Mouse (Mus musculus) natural killer cell, adult 2 months (primary cell): Measurements from ENCODE around the gene Plcg2.

Experiments used
- DNase-seq, 2 experiments: peaks; one replicate each; pipeline ENCODE4 v3.0.0; 2022; ENCODE audit warnings: low spot score in 2 of 2

Gene Plcg2

DNA sequence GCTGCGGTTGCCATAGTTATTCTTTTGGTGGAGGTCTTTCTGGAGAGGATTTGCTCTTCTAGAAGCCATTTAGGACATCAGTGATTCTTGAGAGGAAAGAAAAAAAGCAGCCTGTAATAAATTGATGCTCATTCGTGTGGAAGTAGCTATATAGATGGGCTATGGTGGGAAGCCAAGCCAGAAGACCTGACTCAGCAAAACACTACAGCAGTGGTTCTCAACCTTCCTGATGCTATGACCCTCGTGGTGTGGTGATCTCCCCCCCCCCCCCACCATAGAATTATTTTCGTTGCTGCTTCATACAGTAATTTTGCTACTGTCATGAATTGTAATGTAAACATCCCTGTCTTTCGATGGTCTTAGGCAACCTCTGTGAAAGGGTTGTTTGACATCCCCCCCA, 134.4 kb downstream of the Plcg2 start:
- no peak for DNase-seq

DNA sequence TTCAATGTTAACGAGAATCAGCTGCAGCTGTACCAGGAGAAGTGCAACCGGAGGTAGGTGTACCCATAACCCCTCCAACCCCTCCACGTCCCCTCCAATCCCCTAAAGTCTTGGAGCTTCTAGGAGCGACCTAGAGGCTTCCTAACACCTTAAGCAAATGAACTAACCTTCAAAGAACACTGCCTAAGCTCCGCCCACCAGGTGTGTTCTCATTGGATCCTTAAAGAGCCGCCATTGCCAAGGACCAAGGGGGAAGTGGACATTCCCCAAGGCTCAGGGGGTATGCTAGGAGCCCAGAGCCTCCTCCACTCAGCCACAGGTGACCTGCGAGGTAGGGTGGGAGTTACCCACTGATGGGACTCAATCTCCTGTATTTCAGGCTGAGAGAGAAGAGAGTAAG, 136.3 kb downstream of the Plcg2 start:
- DNase-seq, result no peak

DNA sequence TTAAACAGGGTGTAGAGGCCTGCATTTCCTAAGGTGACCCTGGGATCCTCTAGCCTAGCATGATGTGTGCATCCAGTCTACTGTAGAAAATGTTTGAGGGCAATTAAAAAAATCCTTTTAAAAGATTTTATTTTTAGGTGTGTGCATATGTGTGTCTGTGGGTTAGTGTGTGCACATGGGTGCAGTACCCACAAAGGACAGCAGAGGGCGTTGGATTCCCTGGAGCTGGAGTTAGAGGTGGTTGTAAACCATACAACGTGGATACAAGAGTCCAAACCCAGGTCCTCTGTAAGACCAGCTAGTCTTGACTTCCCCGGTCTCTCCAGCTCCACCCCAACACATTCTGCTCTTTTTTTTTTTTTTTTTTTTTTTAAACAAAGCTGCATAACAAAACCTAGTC, 139.4 kb downstream of the Plcg2 start:
- DNase-seq, result no peak

DNA sequence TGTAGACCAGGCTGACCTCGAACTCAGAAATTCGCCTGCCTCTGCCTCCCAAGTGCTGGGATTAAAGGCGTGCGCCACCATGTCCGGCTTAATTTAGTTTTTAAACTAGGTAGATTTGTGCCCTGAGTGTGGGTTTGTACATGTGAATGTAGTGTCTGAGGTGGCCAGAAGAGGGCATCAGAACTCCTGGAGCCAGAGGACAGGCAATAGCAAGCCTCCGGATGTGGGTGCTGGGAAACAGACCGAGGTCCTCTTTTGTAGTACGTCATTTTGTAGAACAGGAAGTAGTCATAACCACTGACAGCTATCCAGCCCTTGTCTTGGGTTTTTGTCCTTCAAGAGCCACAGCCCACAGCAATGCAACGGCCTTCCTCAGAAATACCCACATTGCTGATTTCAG, 141.5 kb downstream of the Plcg2 start:
- DNase-seq, result no peak

DNA sequence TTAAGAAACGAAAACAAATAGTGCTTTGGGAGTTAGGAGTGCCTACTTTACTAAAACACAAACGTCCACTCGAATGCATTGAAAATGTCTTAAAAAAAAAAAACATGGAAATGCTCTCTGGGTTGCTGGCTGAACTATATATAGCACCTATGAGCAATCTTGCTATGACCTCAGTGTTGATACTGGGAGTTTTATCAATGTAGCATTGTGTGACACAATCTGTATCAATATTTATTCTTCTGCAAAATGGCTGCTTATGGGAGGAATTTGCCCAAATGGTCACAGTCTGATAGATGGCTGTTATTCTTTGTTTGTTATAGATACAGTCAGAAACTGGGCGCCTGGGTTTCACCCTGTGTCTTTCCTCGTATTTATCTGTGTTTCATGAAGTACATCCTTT, 147.4 kb downstream of the Plcg2 start:
- DNase-seq, result no peak

DNA sequence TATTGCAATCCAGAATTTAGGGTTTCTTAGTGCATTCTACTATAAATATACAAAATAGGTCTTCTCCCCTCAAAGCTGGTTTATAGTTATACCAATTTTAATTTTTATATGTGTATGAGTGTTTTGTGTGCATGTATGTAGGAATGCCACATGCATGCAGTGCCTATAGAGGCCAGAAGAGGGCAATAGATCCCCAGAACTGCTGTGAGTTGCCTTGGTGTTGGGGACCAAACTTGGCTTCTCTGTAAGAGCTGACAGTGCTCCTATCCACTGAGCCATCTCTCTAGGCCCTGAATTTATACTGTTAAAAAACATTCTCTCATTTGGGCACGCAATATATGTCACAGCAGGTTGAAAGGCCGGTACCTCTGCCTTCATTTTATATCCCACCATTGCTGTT, 147.9 kb downstream of the Plcg2 start:
- DNase-seq, result peak in 1 of 2 experiments; percentile 20

DNA sequence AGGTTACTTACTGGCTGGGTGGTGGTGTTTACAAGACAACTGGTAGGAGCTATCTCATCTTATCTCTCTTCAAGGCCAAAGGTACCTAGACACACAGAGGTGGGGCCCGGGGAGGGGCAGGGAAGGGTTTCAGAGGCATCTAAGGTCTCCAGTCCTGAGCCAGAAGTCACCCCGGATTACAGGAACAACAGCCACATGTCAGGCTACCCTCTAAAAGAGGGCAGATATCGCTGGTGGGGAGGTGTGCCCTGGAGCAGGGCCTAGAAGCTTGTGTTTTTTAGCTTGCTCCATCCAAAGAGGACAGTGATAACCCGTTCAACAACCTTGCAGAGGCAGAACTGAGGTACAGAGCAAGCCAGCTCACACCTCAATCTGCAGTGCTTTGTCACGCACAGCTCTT, 148.3 kb downstream of the Plcg2 start:
- DNase-seq, result no peak

DNA sequence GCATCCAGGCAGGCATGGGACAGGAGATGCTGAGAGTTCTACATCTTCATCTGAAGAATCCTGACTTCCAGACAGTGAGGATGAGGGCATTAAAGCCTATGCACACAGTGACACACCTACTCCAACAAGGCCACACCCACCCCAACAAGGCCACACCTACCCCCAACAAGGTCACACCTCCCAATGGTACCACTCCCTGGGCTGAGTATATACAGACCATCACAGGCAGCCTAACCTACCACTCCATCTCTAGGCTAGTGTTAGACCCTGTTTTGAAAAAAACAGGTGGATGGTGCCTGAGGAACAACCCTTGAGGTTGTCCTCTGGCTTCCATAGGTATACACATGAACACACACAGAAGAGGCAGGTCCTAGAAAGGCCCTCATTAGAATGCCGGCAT, 154.2 kb downstream of the Plcg2 start:
- no peak for DNase-seq

DNA sequence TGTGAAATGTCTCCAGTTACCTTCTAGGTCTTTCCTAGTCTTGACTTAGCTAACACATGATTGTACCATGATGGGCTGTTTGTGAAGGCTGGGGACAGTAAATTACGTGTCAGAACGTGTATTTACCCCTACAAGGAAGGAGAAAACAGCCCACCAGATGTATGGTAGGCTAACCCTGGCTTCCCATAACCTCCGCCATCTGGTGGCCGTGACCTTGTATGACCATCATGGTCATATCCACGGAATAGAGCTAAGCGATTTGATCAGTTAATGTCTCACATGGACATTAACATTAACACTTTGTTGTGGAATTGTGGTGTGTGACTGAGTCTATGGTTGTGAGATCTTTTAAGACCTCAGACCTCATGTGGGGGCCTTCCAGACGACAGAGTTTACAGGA, 160.9 kb downstream of the Plcg2 start:
- DNase-seq, result no peak

DNA sequence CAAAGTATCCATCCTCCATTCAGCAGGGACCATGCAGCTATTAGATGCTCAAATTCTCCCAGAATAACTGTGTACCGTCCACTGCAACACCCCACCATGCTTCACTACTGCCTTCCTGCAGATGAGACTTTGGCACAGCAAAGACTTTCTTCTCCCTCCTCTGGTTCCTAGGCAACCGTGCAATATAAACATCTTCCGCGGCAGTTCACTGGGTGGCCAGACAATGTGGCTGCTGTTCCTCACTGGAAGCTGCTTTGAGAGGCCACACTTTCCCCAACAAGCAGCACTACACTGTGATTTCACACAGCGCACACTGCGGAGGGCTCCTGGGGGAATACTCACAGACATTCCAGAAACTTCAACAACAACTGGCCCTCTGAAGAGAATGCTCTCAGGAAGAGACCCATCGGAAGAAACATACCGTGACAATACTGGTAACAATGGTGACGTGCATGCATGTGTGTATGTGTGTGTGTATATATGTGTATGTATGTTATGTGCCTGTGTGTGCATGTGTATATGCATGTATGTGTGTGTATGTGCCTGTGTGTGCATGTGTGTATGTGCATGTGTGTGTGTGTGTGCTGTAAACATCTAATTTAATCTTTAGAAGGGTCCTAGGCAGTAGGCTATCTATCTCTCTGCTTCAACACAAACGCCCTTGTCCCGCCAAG, 162.4 kb downstream of the Plcg2 start:
- DNase-seq, result no peak

DNA sequence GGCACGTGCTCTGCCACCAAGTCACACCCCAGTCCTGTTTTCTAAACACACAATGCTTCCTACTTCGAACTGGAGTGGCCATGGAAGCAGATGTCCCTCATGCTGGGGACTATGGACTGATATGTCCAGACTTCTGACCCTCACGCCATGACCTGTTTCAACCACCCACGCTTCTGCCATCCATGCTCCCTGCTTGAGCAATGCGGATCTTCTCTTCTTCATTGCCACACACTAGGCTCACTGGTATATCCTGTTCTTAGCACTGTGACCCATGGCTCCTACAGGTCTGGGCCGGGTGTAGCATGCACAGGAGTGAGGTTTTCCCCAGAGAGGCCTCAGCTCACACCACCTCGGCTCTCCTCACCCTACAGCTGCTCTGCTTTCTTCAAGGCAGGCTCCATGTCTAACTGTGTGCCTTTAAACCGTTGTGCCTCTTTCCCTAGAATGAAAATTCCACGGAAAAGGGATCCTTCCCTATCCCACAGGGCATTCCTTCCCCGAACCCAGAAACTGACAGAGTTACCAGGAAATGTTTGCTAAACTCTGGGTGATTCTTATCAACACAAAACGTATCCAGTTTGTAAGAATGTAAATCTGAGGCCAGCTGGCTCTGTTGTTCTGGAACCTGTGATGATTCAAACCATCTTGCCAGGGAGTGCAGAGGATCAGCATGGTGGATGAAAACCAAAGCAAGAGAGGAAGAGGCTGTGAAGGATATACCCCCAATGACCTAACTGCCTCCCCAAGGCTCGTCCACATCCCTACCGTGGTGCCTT, 169.4 kb downstream of the Plcg2 start:
- no peak for DNase-seq

DNA sequence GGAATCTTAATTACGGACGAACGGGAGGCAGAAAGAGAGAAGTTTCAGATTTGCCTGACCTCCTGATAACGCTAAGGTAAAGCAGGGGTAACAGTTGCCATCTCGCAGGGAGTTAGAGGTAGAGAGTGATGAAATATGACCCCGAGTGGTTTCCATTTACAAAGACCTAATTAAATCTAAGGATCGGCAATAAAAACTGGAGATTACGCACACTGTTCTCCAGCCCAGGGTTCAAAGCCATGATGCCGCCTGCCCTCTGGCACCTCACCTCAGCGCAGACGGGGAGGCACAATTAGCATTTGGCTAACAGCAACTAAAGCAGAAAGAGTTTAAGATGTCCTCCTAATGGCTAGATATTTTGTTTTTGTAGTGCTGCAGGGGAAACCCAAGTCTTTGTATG, 172.4 kb downstream of the Plcg2 start:
- DNase-seq, result no peak

DNA sequence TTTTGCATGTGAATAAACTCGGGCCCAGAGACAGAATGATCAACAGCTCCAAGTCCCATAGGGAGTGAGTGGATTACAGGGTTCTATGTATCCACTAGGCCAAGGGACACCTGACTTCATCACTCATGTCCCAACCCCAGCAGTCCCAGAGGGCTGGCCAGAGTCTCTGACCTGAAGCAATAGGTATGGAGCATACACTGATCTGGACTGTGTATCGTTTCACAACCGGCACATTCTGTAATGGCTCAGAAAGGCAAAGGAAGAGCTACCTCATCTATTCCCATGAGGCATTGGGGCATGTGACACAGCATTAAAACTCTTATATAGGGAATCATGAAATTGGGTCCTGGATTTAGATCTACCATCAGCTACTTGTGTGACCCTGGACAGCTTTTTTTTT, 174.5 kb downstream of the Plcg2 start:
- no peak for DNase-seq

DNA sequence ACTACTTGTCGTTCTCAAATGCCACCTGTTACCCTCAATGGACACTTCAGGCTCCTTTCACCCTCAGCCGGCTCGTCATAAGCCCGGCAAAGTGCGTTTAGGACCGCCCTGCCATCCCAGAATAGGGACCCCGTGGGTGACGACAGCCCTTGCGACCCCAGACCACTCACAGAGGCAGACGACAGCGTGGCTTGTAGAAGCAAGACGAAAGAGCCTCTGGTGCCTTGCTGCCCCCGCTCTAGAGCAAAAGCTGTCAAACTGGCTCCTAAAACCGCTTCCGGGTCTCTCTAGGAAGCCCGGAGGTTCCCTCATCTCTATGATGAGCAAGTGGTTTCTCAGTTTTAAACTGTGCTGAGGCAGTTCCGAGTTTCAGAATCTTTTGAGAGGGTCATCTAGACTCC, 175.3 kb downstream of the Plcg2 start, which contains the start of gene Sdr42e1:
Gene Sdr42e1 (minus strand): TSS at position 260 of the 401 bp plus-strand sequence.
- DNase-seq, result peak; percentile 72 to 75

DNA sequence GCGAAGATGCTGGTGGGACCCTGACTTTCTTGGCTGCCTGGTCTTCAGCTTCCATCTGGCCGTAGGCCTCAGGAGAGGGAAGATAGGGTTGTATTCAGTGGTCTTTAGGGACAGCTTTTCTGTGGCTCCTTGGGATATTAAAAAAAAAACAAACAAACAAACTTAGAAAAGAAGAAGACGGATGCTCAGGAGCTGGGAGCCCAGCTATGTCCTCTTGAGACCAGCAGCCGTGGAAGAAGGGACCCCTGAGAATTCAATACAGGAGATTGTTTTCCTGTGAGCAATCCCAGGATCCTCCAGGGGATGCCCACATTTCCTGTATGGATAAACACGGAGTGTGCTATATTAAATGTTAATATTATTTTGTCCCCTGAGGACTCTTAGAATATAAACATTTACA, 177.1 kb downstream of the Plcg2 start:
- DNase-seq, result no peak

DNA sequence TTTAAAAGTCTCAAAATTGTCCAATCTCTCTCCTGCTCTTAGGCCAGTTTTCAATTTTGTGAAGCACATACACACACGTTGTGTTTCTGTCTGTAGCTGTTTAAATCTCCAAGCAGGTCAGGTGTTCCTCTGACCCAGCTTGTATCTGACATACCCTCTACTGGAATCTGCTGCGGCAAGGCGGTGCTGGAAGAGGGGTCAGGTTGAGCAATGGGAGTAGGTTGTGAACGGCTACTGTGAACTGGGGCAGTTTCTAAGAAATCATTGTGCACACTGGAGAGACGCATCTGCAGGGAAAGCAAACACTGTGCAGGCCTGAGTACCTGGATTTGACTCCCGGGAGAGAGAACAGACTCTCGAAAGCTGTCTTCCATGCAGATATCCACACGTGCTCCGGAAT, 178.4 kb downstream of the Plcg2 start:
- no peak for DNase-seq

DNA sequence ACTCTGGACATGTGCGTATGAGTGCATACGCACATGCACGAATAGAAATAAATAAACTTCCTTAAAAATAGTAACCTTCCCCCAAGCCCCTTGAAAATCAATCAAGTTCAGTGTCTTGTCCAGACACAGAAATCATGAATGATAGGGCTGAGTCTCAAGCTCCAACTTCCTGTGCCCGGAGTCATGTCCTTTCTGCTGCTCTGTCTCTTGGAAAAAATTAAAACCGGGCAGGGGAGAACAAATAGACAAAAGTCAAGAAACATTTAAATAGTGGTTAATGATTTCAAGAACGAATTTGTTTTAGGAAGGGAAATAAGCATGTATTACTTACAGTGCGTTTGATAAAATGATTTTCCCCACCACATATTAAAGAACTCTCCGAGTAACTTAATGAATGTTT, 178.9 kb downstream of the Plcg2 start:
- DNase-seq, result no peak

DNA sequence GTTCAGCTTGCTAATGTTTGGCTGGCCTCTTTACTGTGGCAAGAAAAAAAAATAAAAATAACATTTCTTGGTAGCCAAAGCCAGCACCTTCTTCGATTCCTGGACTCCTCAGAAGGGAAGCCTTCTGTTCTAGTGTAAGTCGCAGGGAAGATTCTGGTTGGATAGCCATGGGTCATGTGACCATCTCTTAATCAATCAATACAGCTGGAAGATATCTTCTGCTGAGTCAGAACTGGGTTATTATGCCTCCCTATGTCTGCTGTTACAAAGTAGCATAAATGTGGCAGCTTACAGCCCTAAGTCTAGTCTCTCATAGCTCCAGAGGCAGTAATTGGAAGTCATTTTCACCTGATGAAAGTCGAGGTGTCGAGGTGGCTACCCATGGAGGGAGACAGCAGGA, 180.6 kb downstream of the Plcg2 start:
- no peak for DNase-seq

DNA sequence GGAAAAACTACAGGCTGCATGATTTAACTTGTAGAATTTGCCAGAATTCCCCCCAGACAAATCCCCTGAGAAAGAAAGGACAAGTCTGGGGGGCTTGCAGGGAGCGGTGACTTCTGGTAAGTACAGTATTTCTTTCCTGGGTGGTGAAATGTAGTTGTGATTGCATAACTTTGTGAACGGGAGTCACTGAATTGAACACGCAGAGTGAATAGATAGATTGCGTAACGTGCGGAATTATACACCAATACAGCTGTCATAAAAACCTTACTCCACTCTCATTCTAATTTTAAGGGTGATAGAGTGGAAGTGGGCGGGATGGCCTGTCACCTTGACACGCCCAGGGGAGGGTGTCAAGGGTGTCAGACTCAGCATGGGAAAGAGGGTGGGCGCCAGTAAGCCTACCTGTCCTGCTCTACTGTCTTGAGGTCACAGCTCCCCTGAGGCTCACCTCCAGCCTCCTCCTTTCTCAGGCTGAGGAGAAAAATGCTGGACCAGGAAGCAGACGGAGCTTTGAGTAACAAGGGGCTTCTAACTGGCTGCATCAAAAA, 185.9 kb downstream of the Plcg2 start:
- DNase-seq, result no peak

DNA sequence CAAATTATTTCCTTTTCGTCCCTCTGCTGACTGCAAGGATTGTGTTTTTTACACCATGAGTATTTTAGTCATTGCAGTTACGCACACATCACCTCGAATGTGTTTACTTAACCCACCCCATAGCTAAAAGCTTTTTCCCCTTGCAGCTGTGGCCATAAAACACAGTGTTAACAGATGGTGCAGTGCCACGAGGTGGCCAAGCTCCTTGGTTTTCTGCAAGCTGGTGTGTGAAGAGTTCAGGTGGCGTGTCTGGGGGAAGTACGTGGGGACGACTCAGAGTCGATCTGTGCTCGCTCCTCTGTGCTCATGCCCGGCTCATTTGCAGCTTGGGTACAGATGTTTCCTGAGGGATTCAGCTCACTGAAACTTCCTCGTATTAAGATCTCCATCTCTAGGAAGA, 186.4 kb downstream of the Plcg2 start:
- DNase-seq, result no peak
